Mouse (Mus musculus) olfactory bulb, adult 2 months (tissue): ENCODE results near the gene Plxnb2.

Experiments used
- CTCF ChIP-seq: fragments of 200-500 bp; IDR thresholded peaks from 2 replicates; pipeline ENCODE4 v1.5.1; 2012; ENCODE audit warnings: low read depth, mild to moderate bottlenecking, low read length, moderate library complexity; ENCODE audit not compliant: insufficient read depth
- POLR2A ChIP-seq: fragments of 200-500 bp; IDR thresholded peaks from 2 replicates; pipeline ENCODE4 v1.6.1; 2012; ENCODE audit warnings: mild to moderate bottlenecking, low read depth, low read length, moderate library complexity; ENCODE audit not compliant: insufficient read depth

GRCm38 (mm10) chr15:89170102-89170501 lies 10.5 kb downstream of the Plxnb2 start:
- TF ChIP-seq POLR2A = no peak
- TF ChIP-seq CTCF = no peak
